ENCODE assay signal across 8 mouse cellular contexts in genomic region chr15:3995448-3996266, GRCm38 (mm10). TPM values are rescaled to one million over a fixed set of nuclear protein-coding genes. Genes with fewer than 3 reads are reported as not detected.
A peak's percentile ranks its signal among the peaks of the same experiment; 100 is the strongest.
DNase-seq lines count a peak whose midpoint lies in the region; ATAC-seq and TF ChIP-seq lines count a peak whose summit lies in the region.

Gene AW549877 (minus strand): TSS chr15:3995744.

- peak; percentile 40; the same call in 1 of the 2 replicates for TF ChIP-seq EP300 in ES-Bruce4 (IDR thresholded peaks at IDR 0.05; ENCODE audit: insufficient read depth, low read depth, low read length)

- WGBS in forebrain, embryonic 14.5 days = under 1% methylated on average over 59 of the region's 61 CpGs
- WGBS in neural tube, embryonic 15.5 days = under 1% methylated on average over 61 of the region's 61 CpGs

- peak within 1 kb of the TSS; percentile 69 for H3K4me2 ChIP-seq in forebrain, embryonic 14.5 days (ENCODE audit: low read length)
- H3K4me2 ChIP-seq in neural tube, embryonic 15.5 days = peak within 1 kb of the TSS; percentile 77

- no peaks in the 10 kb centered on the region for H3K9me3 ChIP-seq in ES-Bruce4 (replicated peaks; ENCODE audit: control insufficient read depth, insufficient read depth, low read length, poor library complexity, severe bottlenecking)
- H3K9me3 ChIP-seq in forebrain, embryonic 14.5 days (replicated peaks; ENCODE audit: control insufficient read depth, low read length) = no peaks in the 10 kb centered on the region
- no peaks in the 10 kb centered on the region for H3K9me3 ChIP-seq in neural tube, embryonic 15.5 days (replicated peaks)

- H3K36me3 ChIP-seq in ES-Bruce4 (ENCODE audit: control insufficient read depth, insufficient read depth, low read length, poor library complexity, severe bottlenecking) = peaks cover 7% of the 10 kb centered on the region
- peaks cover 13% of the 10 kb centered on the region for H3K36me3 ChIP-seq in forebrain, embryonic 14.5 days (ENCODE audit: control insufficient read depth, insufficient read depth, low read length)
- H3K36me3 ChIP-seq in neural tube, embryonic 15.5 days = peaks cover 14% of the 10 kb centered on the region

- peak within 1 kb of the TSS; percentile 70 for H3K9ac ChIP-seq in ES-Bruce4 (ENCODE audit: low read depth, poor library complexity, severe bottlenecking)
- peak within 1 kb of the TSS; percentile 83 for H3K9ac ChIP-seq in forebrain, embryonic 14.5 days (ENCODE audit: low read length)
- peak within 1 kb of the TSS; percentile 89 for H3K9ac ChIP-seq in neural tube, embryonic 15.5 days (replicated peaks)

- peak within 1 kb of the TSS; percentile 98 for H3K4me3 ChIP-seq in ES-Bruce4 (ENCODE audit: low read depth, low read length)
- H3K4me3 ChIP-seq in forebrain, embryonic 14.5 days (ENCODE audit: low read depth, low read length) = peak within 1 kb of the TSS; percentile 76
- peak within 1 kb of the TSS; percentile 93 for H3K4me3 ChIP-seq in neural tube, embryonic 15.5 days (replicated peaks)

- peak; percentile 99 for ATAC-seq in cerebellum, adult (ENCODE audit: insufficient number of reproducible peaks, low FRiP score, low TSS enrichment)
- peak; percentile 99 for ATAC-seq in forebrain, embryonic 14.5 days
- peak; percentile 100 for ATAC-seq in neural tube, embryonic 15.5 days (ENCODE audit: low FRiP score)

- H3K27ac ChIP-seq in ES-Bruce4 (ENCODE audit: insufficient read depth, low read length) = peak within 1 kb of the TSS; percentile 99
- peak within 1 kb of the TSS; percentile 87 for H3K27ac ChIP-seq in forebrain, embryonic 14.5 days (ENCODE audit: low read depth, low read length)
- H3K27ac ChIP-seq in neural tube, embryonic 15.5 days (replicated peaks) = peak within 1 kb of the TSS; percentile 96

- no peak for TF ChIP-seq CTCF in ES-Bruce4 (IDR thresholded peaks at IDR 0.05; ENCODE audit: low read depth, low read length)

- H3K4me1 ChIP-seq in ES-Bruce4 (ENCODE audit: control insufficient read depth, insufficient read depth, low read length) = peaks cover 1% of the 10 kb centered on the region
- H3K4me1 ChIP-seq in forebrain, embryonic 14.5 days (ENCODE audit: control insufficient read depth, insufficient read depth, low read length) = peaks cover 4% of the 10 kb centered on the region; the same call in 1 of the 2 replicates
- H3K4me1 ChIP-seq in neural tube, embryonic 15.5 days = peaks cover 11% of the 10 kb centered on the region

- peak; percentile 99 for DNase-seq in forebrain, embryonic 14.5 days (ENCODE audit: low spot score)
- peak; percentile 99 for DNase-seq in heart, postnatal 14 days
- DNase-seq in layer of hippocampus, adult 11-12 months (ENCODE audit: low spot score) = peak; percentile 98
- DNase-seq in lung, adult 18-20 months = peak; percentile 99
- DNase-seq in testis, postnatal 14 days (ENCODE audit: low spot score) = peak; percentile 99

- intact Hi-C loops in heart, postnatal 14 days (cut with DNase I) = loop anchor here (1.0 to 2.0 kb wide), 2 partner anchors 17 to 31 kb away; partner anchors contain the start of genes Fbxo4 and Oxct1

- TF ChIP-seq POLR2A in ES-Bruce4 (IDR thresholded peaks at IDR 0.05; ENCODE audit: insufficient read depth, low read length) = peak; percentile 85

- no peaks in the 10 kb centered on the region for H3K27me3 ChIP-seq in ES-Bruce4 (ENCODE audit: control insufficient read depth, insufficient read depth, low read length, poor library complexity, severe bottlenecking)
- no peaks in the 10 kb centered on the region for H3K27me3 ChIP-seq in forebrain, embryonic 14.5 days (replicated peaks; ENCODE audit: control insufficient read depth, insufficient read depth, low read length)
- H3K27me3 ChIP-seq in neural tube, embryonic 15.5 days (replicated peaks) = no peaks in the 10 kb centered on the region

RNA-seq across cellular contexts. Expression of gene AW549877, which starts in this region (rescaled TPM):
- polyA plus RNA-seq in ES-Bruce4 (2011; ENCODE audit: insufficient read depth, insufficient read length, low read depth, missing spikeins) = 57.6 and 67.1 TPM in 2 replicates
- polyA plus RNA-seq in forebrain, embryonic 14.5 days (2014; fragmentation: Nextera tagmentation; extraction: Ambion mirVana) = 43.1 and 43.6 TPM in 2 replicates
- total RNA-seq in heart, postnatal 14 days (2021) = 10 to 100 TPM; 24.5 to 26.5 TPM
- polyA plus RNA-seq in neural tube, embryonic 15.5 days (2015; fragmentation: Nextera tagmentation; extraction: Ambion mirVana) = 34.2 and 34.4 TPM in 2 replicates

Comparison
In these comparisons a context has a peak if more than half of its experiments do, and no peak if none do; other contexts are left out.
1. Peak in every context shown above with its lines: DNase-seq, ATAC-seq, H3K4me3 ChIP-seq and H3K27ac ChIP-seq.